9 mouse cellular contexts compared by ENCODE assay signal in genomic region chr15:5068801-5069518, GRCm38 (mm10). TPM values are rescaled to one million over a fixed set of nuclear protein-coding genes. Genes with fewer than 3 reads are reported as not detected.
DNase-seq lines count a peak whose midpoint lies in the region; ATAC-seq and TF ChIP-seq lines count a peak whose summit lies in the region.
"Had no signal": no experiment of that assay in that cellular context is flagged by ENCODE, and none has a peak within 500 bp of the region (broad histone marks: within the 10 kb centered on the region; RNA-seq: fewer than 3 reads in every experiment).

No protein-coding gene starts in this region.

- peak; percentile 78 for ATAC-seq in midbrain, postnatal 0 days (ENCODE audit: low FRiP score)

- H3K9ac ChIP-seq in midbrain, postnatal 0 days (replicated peaks; ENCODE audit: low read length, poor library complexity, severe bottlenecking) = no peak overlapping the region
- H3K9ac ChIP-seq: liver, embryonic 13.5 days had no signal

- intact Hi-C loops in left cerebral cortex, postnatal 10 days (cut with DNase I) = loop anchor here (5.0 kb wide), 1 partner anchor 1012 kb away; no protein-coding TSS in a partner anchor

- H3K36me3 ChIP-seq in midbrain, postnatal 0 days (ENCODE audit: insufficient read depth, low read length) = no peaks in the 10 kb centered on the region
- H3K36me3 ChIP-seq: liver, embryonic 13.5 days had no signal

- no peak overlapping the region for H3K4me2 ChIP-seq in midbrain, postnatal 0 days (ENCODE audit: low read depth, low read length, poor library complexity, severe bottlenecking)
- H3K4me2 ChIP-seq: liver, embryonic 13.5 days had no signal

- no peaks in the 10 kb centered on the region; the same call in 1 of the 2 replicates for H3K27me3 ChIP-seq in cerebellum, adult 2 months (ENCODE audit: control insufficient read depth, insufficient read depth, low read length)
- H3K27me3 ChIP-seq in midbrain, postnatal 0 days (ENCODE audit: insufficient read depth, low read length) = no peaks in the 10 kb centered on the region
- H3K27me3 ChIP-seq: liver, embryonic 13.5 days had no signal

- H3K4me1 ChIP-seq in cerebellum, adult 2 months (ENCODE audit: control insufficient read depth, insufficient read depth, low read length) = no peaks in the 10 kb centered on the region
- no peaks in the 10 kb centered on the region for H3K4me1 ChIP-seq in midbrain, postnatal 0 days (ENCODE audit: insufficient read depth, low read length)
- H3K4me1 ChIP-seq: liver, embryonic 13.5 days had no signal

- no peaks in the 10 kb centered on the region for H3K9me3 ChIP-seq in midbrain, postnatal 0 days (ENCODE audit: low read length)
- H3K9me3 ChIP-seq: liver, embryonic 13.5 days had no signal

- peak; percentile 32 for DNase-seq in gastrocnemius, adult 18-20 months (ENCODE audit: low spot score)
- no peak for DNase-seq in gastrocnemius, postnatal 10 days
- peak; percentile 49 to 55 for DNase-seq in cerebellum, adult 2 months
- peak; percentile 34 to 55 for DNase-seq in frontal cortex, postnatal 14 days (ENCODE audit: low spot score in 2 of 2)
- peak; percentile 33 for DNase-seq in hindlimb bud, embryonic 11.5 days (ENCODE audit: extremely low spot score, low read depth, low spot score)
- DNase-seq in left cerebral cortex, postnatal 10 days (ENCODE audit: extremely low spot score in 1 of 2, low spot score in 2 of 2) = peak; percentile 43 to 66
- DNase-seq in midbrain, postnatal 0 days (ENCODE audit: low spot score) = peak; percentile 82
- no peak for DNase-seq in spleen, postnatal 10 days (ENCODE audit: low spot score in 2 of 2)
- DNase-seq: liver, embryonic 13.5 days had no signal

- no peak overlapping the region for H3K4me3 ChIP-seq in cerebellum, adult 2 months (replicated peaks; ENCODE audit: insufficient read depth, low read depth, low read length)
- no peak overlapping the region for H3K4me3 ChIP-seq in midbrain, postnatal 0 days (ENCODE audit: low read depth, low read length)
- H3K4me3 ChIP-seq: liver, embryonic 13.5 days had no signal

- no peak overlapping the region for H3K27ac ChIP-seq in cerebellum, adult 2 months (ENCODE audit: insufficient read depth, low read length)
- H3K27ac ChIP-seq in midbrain, postnatal 0 days (ENCODE audit: low read depth, low read length) = no peak overlapping the region
- H3K27ac ChIP-seq: liver, embryonic 13.5 days had no signal

- peak; percentile 86 for TF ChIP-seq CTCF in cerebellum, adult 2 months (IDR thresholded peaks at IDR 0.05; ENCODE audit: borderline replicate concordance, insufficient read depth, low read depth, low read length)
- TF ChIP-seq CTCF in midbrain, postnatal 0 days (IDR thresholded peaks at IDR 0.05) = peak; percentile 92

- WGBS in cerebellum, adult 2 months = 55% methylated on average over 15 of the region's 15 CpGs
- 57% methylated on average over 15 of the region's 15 CpGs for WGBS in midbrain, postnatal 0 days

- TF ChIP-seq POLR2A in cerebellum, adult 2 months (IDR thresholded peaks at IDR 0.05; ENCODE audit: borderline replicate concordance, insufficient read depth, low read length) = no peak

RNA-seq across cellular contexts. Expression of gene C7, which starts 5.4 kb away (rescaled TPM):
- 1 to 10 TPM; 1.7 to 5.1 TPM for total RNA-seq in gastrocnemius, adult 18-20 months (2021)
- total RNA-seq in gastrocnemius, postnatal 10 days (2021) = under 1 TPM in 1 of 2 experiments, not detected in 1; 0.09 TPM
- polyA plus RNA-seq in cerebellum, adult 2 months (2012; rRNA removed) = 0.03 and 0.07 TPM in 2 replicates
- under 1 TPM; 0.47 to 0.81 TPM for total RNA-seq in left cerebral cortex, postnatal 10 days (2021)
- 0.27 TPM in 1 of 2 replicates, not detected in the other for total RNA-seq in midbrain, postnatal 0 days (2014; rRNA removed)
- polyA plus RNA-seq in midbrain, postnatal 0 days (2015; fragmentation: Nextera tagmentation; extraction: Ambion mirVana) = 0.10 TPM in 1 of 2 replicates, not detected in the other
- polyA plus RNA-seq: liver, embryonic 13.5 days had no signal

RNA-seq across cellular contexts. Expression of gene Card6, which starts 39.4 kb away (rescaled TPM):
- total RNA-seq in gastrocnemius, adult 18-20 months (2021) = 1 to 10 TPM; 2.4 to 2.7 TPM
- total RNA-seq in gastrocnemius, postnatal 10 days (2021) = 1 to 10 TPM; 1.6 to 3.5 TPM
- polyA plus RNA-seq in cerebellum, adult 2 months (2012; rRNA removed) = 0.59 and 0.70 TPM in 2 replicates
- total RNA-seq in left cerebral cortex, postnatal 10 days (2021) = under 1 TPM; 0.73 to 0.88 TPM
- 0.11 and 0.42 TPM in 2 replicates for total RNA-seq in midbrain, postnatal 0 days (2014; rRNA removed)
- 0.25 and 0.52 TPM in 2 replicates for polyA plus RNA-seq in midbrain, postnatal 0 days (2015; fragmentation: Nextera tagmentation; extraction: Ambion mirVana)

RNA-seq across cellular contexts. Expression of gene Rpl37, which starts 47.5 kb away (rescaled TPM):
- 100 to 1,000 TPM; 186 to 194 TPM for total RNA-seq in gastrocnemius, adult 18-20 months (2021)
- 100 to 1,000 TPM; 337 to 339 TPM for total RNA-seq in gastrocnemius, postnatal 10 days (2021)
- 845 and 981 TPM in 2 replicates for polyA plus RNA-seq in cerebellum, adult 2 months (2012; rRNA removed)
- 100 to 1,000 TPM; 247 to 251 TPM for total RNA-seq in left cerebral cortex, postnatal 10 days (2021)
- 186 and 281 TPM in 2 replicates for total RNA-seq in midbrain, postnatal 0 days (2014; rRNA removed)
- polyA plus RNA-seq in midbrain, postnatal 0 days (2015; fragmentation: Nextera tagmentation; extraction: Ambion mirVana) = 359 and 404 TPM in 2 replicates

Comparison
In these comparisons a context has a peak if more than half of its experiments do, and no peak if none do; other contexts are left out.
1. DNase-seq: peak in gastrocnemius, adult 18-20 months (single experiment), cerebellum, adult 2 months (2 of 2), frontal cortex, postnatal 14 days (2 of 2), hindlimb bud, embryonic 11.5 days (single experiment), left cerebral cortex, postnatal 10 days (2 of 2) and midbrain, postnatal 0 days (single experiment); none in gastrocnemius, postnatal 10 days (single experiment) and spleen, postnatal 10 days (0 of 2).